Mouse (Mus musculus) R1 (cell line): ENCODE measurements around the gene Cdkn1c.

Source experiments
- DNase-seq: peaks from one replicate; pipeline ENCODE4 v3.0.0-alpha.2; 2018; ENCODE audit warnings: low read depth, low spot score

Cdkn1c gene

DNA sequence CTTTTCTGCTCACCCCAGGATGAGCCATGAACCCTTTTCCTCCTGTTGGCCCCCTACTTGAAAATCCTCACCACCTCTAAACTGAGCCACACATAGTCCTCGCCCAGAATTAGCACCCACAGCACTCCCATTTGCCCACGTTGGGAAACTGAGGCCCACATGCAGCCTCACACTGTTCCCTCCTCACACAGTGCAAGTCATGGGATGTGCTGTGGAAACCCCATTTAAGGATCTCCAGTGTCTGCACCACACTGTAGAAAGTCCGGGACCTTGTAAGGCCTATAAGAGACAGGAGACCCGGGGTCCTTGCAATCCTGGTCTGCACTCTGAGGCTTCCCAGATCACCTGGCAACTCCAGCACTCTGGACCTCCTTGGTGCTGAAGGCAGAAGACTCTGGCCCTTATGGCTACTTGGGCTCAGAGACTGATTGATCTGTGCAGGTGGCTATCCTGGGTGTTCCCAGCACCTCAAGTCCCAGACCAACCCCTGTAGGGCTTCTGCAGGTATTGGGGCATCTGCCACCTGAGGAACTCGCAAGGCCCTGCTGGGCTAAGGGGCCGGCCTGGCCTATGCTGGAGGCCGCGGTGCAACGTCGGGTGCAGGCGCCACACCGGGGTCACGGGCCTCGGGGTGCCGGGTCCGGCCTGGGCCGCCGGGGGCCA, 23.5 kb downstream of the Cdkn1c start:
- DNase-seq: peak; percentile 70

DNA sequence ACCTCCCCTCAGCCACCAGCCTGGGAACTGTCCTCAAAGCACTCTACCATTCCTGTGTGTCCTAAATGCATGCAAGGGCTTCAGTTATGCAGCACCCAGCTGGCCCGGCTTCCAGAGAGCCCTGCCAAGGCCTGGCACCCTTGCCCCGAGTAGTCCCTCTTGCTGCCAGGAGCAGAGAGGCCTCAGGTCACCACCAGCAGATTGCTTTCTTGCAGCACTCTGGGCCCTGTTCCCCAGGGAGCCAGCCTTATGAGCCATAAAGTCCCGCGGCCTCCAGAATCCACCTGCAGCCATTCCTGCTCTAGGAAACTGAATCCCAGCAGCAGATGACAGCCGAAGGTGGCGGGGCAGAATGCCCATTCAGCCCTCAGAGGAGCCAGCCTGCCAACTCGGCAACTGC, 27.5 kb downstream of the Cdkn1c start:
- DNase-seq: no peak

DNA sequence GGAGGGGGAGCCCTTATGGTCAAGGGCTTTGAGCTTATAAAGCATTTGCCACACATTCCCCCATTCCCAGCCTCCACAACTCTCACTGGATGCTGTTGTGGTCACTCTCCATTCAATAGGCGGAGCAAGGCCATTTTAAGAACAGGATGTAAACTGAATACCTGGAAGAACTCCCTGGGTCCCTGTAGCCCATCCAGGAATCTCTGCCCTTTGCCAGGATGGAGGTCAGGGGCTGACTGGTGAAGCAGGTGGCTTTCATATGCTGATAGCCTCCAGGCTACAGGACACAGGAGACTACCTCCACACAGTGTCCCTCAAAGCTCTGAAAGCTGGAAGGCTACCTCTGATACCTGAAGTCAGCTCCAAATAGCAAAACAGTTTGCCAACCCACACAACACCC, 28.2 kb downstream of the Cdkn1c start:
- DNase-seq: no peak

DNA sequence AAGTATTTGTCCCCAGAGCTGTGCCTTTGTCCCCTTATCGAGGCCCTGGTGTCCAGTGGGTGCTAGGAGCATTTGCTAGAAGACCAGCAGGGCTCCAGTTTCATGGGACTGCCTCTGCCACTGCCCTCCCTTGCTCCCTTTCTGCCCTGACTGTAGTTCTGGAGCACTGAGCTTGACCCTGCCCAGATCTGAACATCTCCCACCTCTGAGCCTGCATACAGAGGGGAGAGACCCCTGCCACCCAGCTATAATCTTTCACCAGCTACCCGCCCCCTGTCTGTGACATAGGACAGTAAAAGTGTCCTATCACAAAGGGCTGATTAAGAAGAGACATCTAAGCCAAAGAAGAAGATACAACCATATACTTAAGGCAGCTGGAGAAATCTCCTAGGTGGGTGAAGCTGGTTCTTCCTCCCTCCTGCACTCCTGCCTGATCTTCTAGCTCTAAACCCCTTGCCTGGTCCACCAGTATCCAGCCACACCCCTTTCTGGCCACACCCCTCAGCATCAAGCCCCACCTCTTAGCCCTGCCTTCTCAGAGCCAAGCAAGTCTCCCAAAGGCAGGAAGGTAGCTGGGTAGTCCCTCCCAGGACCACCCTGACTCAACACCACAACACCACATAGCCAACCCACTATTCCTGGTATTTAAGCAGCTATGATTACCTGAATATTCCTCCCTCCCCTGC, 31.9 kb downstream of the Cdkn1c start:
- no peak for DNase-seq

DNA sequence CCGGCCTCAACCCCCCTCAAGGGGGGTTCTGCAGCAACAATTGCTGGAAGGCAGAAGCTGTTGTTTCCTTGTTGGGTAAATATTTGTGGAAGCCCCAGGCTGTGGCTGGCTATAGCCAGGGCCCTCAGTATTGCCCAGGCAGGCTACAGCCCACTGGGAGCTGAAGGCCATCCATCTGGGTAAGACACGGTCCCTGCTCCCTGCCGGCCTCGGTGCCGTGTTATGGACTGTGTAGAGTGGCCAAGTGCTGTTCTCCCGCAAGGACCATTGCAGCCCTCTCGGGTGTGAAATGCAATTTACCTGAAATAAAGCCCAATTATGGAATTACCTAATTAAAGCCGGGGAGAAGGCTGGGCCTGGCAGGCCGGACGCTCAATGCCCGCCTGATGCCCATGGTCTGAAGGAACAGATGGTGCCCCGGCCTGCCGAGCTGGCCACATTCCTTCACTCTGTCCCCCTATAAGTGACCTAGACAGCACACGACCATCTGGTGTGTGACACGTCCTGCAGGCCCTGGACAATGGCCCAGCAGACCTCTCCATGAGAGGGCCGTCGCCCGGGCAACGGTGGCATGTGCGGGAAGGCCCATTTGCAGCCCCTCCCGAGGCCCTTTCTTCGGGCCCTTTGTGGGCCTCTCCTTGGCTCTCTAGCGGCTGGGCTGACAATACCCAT, 32.6 kb downstream of the Cdkn1c start:
- DNase-seq: no peak

DNA sequence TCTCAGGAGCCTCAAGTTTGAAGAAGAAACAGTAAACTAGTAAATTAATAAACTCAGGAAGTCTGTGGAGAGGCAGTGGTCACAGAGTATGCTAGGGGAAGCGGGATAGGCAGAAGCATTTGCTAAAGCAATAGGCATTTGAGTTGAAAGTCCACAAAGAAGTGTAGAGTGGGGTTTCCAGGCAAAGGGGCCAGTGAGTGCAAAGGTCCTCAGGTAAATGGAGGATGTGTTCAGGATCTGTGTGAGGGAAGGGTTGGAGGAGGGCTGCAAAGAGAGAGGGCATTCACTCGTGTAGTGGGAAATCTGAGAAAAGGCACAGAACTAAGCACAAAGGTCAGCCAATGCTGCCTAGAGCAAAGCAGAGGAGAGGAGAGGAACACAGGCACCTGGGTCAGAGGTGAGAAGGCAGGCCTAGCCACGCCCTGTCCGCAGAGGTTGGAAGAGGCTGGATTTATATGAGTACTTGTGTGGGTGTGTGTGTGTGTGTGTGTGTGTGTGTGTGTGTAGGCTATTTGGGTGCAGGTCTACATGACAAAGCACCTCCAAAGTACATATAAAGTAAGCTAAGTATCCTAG, 41.2 kb downstream of the Cdkn1c start:
- DNase-seq: no peak

DNA sequence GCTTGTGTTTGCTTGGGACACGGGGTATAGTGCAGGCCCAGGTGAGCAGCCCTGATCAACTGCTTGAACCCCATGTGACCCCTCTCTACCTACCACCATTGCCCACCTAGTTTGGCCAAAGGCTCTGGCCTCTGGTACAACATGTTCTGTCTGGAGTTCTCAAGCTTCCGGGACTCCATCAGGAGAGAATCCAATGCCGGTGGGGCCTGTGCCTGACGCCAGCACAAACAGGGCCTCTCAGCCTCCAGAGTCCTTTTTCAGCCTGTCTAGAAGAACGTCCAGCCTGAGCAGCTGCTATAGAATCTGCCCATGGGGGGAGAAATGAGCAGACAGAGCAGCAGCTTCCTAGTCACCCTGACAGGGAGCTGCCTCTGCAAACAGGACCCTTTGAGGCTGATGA, 43.0 kb downstream of the Cdkn1c start:
- DNase-seq: no peak

DNA sequence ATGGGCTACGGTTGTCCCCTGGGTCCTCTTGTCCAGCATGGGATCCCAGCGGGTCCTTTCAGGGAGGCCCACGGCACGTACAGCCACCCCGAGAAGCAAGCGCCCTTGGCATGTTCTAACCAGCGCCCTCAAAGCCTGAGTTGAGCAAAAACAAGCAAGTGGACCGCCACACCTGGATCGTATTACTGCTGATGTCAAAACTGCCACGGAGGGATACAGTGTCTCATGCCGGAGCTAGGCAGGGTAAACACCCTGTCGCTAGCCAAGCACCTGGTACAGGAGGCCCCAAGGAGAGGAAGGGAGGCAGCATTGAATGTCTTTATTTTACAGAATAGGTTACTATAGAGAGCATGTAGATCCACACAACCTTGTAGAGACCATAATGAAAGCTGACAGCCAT, 44.4 kb downstream of the Cdkn1c start:
- no peak for DNase-seq

DNA sequence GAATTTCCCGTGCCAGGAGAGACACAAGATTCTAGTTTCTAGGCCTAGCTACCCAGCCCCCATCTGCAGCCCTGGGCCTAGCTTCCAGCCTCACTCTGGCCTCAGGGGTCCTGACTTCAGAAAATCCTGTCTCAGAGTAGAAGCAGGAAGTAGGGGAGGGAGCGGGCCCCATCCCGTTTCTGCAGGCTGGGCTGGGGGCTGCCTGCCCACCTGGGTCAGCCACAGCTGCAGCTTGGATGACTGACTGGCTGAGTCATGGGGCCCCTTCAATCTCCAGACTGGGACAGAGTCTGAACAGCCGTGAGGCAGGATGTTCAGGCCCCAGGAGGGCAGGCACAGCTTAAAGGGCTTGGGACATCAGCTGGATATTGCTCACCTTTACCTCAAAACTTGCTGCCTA, 45.8 kb downstream of the Cdkn1c start:
- DNase-seq: no peak

DNA sequence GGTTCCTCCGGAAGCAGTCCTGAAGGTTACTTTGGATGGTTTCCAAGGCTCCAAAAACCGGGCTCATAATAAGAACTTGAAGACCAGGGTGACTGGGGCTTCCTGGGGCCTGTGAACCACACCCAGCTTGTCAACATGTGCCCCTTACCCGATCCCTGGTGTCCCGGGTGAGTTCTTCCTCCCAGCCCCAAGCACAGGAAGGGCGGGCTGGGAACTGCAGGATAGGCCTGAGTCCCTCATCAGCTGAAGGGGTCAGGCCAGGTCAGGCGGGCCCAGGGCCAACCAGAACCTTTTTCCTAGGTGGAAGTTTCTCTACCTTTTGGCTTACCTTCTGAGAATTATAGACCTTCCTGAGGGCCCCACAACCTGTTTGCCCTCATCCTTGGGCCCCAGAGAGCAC, 48.2 kb downstream of the Cdkn1c start:
- DNase-seq: no peak

DNA sequence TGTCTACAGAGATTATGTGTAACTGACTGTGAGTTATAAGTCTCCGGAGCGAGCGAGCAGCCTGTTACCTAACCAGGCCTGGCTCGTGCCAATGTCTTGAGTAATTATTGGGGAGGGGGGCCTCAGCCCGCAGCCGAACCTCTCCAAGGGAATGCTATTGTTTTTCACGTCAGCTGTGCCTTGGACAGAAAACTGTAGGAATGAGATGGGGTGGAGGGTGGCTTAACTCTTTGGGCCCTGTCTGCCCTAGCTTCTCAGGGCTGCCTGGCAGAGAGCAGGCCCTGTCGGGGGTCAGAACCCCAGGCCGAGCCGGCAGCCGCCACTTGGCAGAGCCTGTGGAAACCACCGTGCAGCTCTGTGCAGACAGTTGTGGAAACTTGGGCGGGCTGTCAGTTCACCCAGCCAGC, 52.2 kb downstream of the Cdkn1c start:
- no peak for DNase-seq
